Mouse (Mus musculus) ovary, adult 18-20 months (tissue): ENCODE data around the gene Hmgn1.
A peak's percentile ranks its signal among the peaks of the same experiment; 100 is the strongest.
"Not testable (repeated sequence)": the region's sequence is repeated elsewhere in the genome, so short reads cannot be mapped to it uniquely, and the experiment has no call there.

Experiments
- DNase-seq: peaks from one replicate; pipeline ENCODE4 v3.0.0; 2022; ENCODE audit warnings: low spot score, mixed read lengths

Gene Hmgn1

GRCm38 (mm10) chr16:96127657-96128344, at the start of gene Hmgn1:
Gene Hmgn1 (minus strand): TSS chr16:96127729.
- peak; percentile 98 for DNase-seq

GRCm38 (mm10) chr16:96175399-96175798, 47.9 kb upstream of the Hmgn1 start:
- DNase-seq: no peak

- DNase-seq: no peak
Observed at GRCm38 (mm10) chr16:96173648-96174047, 46.1 kb upstream of the Hmgn1 start.

GRCm38 (mm10) chr16:96168837-96169236, 41.3 kb upstream of the Hmgn1 start:
- DNase-seq: no peak

GRCm38 (mm10) chr16:96165723-96166264, 38.3 kb upstream of the Hmgn1 start:
- DNase-seq: no peak

GRCm38 (mm10) chr16:96161336-96161735, 33.8 kb upstream of the Hmgn1 start:
- DNase-seq: no peak

- no peak for DNase-seq
Observed at GRCm38 (mm10) chr16:96160927-96161326, 33.4 kb upstream of the Hmgn1 start.

- no peak for DNase-seq
Observed at GRCm38 (mm10) chr16:96159794-96160346, 32.3 kb upstream of the Hmgn1 start.

GRCm38 (mm10) chr16:96159091-96159731, 31.7 kb upstream of the Hmgn1 start:
- DNase-seq: peak; percentile 30

- DNase-seq: no peak
Observed at GRCm38 (mm10) chr16:96158511-96159080, 31.1 kb upstream of the Hmgn1 start.

- DNase-seq: no peak
Observed at GRCm38 (mm10) chr16:96157171-96157570, 29.6 kb upstream of the Hmgn1 start.

- DNase-seq: no peak
Observed at GRCm38 (mm10) chr16:96156019-96156418, 28.5 kb upstream of the Hmgn1 start.

GRCm38 (mm10) chr16:96154476-96154875, 26.9 kb upstream of the Hmgn1 start:
- DNase-seq: no peak

GRCm38 (mm10) chr16:96151551-96151950, 24.0 kb upstream of the Hmgn1 start:
- peak; percentile 39 for DNase-seq

- peak; percentile 39 for DNase-seq
Observed at GRCm38 (mm10) chr16:96150995-96151394, 23.5 kb upstream of the Hmgn1 start.

GRCm38 (mm10) chr16:96149311-96149710, 21.8 kb upstream of the Hmgn1 start:
- DNase-seq: no peak

GRCm38 (mm10) chr16:96148834-96149233, 21.3 kb upstream of the Hmgn1 start:
- DNase-seq: no peak

- DNase-seq: no peak
Observed at GRCm38 (mm10) chr16:96145814-96146213, 18.3 kb upstream of the Hmgn1 start.

GRCm38 (mm10) chr16:96145110-96145800, 17.7 kb upstream of the Hmgn1 start, which contains the start of gene Wrb:
Gene Wrb (plus strand): TSS chr16:96145407.
- DNase-seq: peak; percentile 99

- not testable (repeated sequence) for DNase-seq
Observed at GRCm38 (mm10) chr16:96144748-96145109, 17.2 kb upstream of the Hmgn1 start.

GRCm38 (mm10) chr16:96128466-96128865, 937 bp upstream of the Hmgn1 start:
- no peak for DNase-seq

- DNase-seq: no peak
Observed at GRCm38 (mm10) chr16:96127288-96127656, 257 bp downstream of the Hmgn1 start.
